Mouse (Mus musculus) activated CD4-positive, CD25-positive, alpha-beta regulatory T cell, adult 9 weeks (primary cell): ENCODE measurements around the gene Colgalt1. TPM values are rescaled to one million over a fixed set of nuclear protein-coding genes. Genes with fewer than 3 reads are reported as not detected.

ENCODE experiments used
- polyA plus RNA-seq: library from polyadenylated mRNA; unstranded; fragments of 100-300 nt; shearing (Covaris generic); gene quantifications from one replicate; pipeline ENCODE4 v1.2.1, GENCODE M21; 2017

Gene Colgalt1
- polyA plus RNA-seq, result 3.7 TPM

DNA sequence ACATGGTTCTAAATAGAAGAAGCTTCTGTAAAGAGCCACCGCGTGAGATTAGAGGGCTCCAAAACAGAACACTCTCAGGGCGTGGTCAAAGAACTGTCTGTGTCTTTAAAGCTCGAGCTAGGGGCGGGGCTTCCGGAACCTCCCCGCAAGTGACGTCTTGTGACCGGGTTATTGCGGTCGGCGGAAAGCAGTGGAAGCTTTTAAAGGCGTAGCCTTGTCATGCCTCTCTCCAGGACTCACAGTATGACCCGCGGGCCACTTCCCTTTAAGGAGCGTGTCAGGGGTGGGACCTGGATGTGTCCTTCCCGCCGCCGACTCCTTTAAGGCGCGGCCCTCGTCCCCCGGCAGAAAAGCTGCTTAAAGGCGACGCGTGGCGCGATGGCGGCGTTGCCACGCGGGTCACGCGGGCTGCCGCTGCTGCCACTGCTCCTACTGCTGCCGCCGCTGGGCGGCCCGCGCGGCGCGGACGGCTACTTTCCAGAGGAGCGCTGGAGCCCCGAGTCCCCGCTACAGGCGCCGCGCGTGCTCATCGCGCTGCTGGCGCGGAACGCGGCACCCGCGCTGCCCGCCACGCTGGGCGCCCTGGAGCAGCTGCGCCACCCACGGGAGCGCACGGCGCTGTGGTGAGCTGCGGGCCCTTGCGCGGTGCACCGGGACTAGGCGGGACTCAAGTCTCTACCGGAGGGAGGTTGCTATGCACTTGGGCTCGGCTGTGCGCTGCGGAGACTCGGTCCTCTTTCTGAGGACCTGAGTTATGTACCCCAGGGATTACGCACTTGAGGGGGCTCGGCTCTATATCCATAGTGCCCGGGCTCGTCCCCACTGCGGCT is at the start of gene Colgalt1:
TSS of gene Colgalt1 (plus strand) at position 177 of the 830 bp plus-strand sequence.

DNA sequence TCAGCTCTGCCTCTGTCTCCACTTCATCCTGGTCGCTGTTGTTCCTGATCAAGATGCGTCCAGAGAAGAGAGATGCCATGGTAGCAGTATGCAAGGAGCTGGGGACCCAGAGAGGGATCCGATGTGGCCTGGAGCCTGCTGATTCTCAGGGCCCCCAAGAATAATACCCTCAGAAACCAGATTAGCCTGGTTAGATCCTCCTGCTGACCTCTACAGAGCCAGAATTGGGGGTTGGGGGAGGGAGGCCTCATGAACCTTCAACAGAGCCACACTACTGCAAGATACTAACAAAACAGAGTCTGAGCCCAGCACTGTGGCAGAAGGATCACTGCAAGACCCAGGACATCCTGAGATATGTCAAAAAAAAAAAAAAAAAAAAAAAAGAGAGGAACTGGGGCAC is 44.3 kb upstream of the Colgalt1 start, which contains the start of gene Nxnl1:
TSS of gene Nxnl1 (minus strand) at position 101 of the 400 bp plus-strand sequence.

DNA sequence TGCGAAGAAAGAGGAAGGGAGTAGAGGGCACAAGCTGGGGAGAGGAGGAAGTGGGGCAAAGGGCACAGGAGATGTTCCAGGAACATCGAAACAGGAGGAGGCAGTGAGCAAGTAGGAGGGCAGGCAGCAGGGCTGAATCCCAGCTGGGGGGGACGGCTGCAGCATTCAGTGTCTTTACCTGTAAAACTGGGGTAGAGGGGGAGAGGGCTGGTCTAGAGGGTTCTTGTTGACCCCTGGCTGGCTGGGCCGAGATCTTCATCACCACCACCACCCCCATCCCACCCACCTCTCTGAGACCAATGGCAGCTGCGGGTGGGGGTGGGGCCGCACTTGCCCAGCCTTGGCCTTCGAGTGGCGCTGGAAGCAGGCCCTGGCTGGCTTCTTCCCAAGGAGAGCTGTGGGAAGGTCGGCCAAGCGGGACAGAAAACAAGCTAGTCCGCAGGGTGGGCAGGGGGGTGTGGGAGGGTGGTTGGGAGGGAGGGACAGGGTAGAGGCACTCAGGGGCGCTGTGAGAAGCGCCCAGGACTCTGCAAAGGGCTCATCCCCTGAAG is 42.3 kb upstream of the Colgalt1 start, which contains the start of gene Slc27a1:
TSS of gene Slc27a1 (plus strand) at position 496 of the 551 bp plus-strand sequence.

GRCm38 (mm10) chr8:71591471-71592373 is 19.1 kb upstream of the Colgalt1 start, which contains the start of gene Pgls:
Gene Pgls, plus strand, starts transcription at chr8:71592176.

DNA sequence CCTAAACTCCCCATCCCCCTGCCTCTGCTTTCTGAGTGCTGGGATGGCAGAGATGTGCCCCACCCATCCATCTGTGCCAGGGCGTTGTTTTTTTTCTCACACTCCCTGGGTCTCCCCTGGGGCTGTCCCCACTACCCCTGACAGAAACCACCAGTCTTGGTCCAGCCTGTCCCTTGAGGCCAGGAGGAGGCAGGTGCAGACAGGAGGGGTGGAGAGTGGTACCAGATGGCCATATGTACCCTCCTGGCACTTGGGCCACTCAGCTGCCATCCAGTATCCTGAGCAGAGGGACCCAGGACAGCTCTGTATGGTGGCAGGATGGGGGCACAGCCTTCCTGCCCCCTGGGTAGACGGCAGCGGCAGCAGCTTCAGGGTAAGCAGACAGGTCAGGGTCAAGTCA is 13.3 kb upstream of the Colgalt1 start, which contains the start of gene Fam129c:
TSS of gene Fam129c (plus strand) at position 198 of the 400 bp plus-strand sequence.

GRCm38 (mm10) chr8:71671549-71671965 is 60.8 kb downstream of the Colgalt1 start, which contains the start of gene Unc13a:
Gene Unc13a, minus strand, starts transcription at chr8:71671757.

Other genes starting within 250 kb of the Colgalt1 start
- gene Use1, start 244.2 kb upstream of the Colgalt1 start, polyA plus RNA-seq, result 167 TPM
- gene Ocel1, start 239.7 kb upstream of the Colgalt1 start, polyA plus RNA-seq, result 5.9 TPM
- 0.31 TPM for gene Nr2f6, start 229.0 kb upstream of the Colgalt1 start, polyA plus RNA-seq
- gene Ushbp1, start 215.2 kb upstream of the Colgalt1 start, polyA plus RNA-seq, result 0.06 TPM
- gene Babam1, start 214.1 kb upstream of the Colgalt1 start, polyA plus RNA-seq, result 124 TPM
- gene Ankle1, start 205.0 kb upstream of the Colgalt1 start, polyA plus RNA-seq, result 2.1 TPM
- 96.5 TPM for gene Abhd8, start 147.3 kb upstream of the Colgalt1 start, polyA plus RNA-seq
- 99.9 TPM for gene Mrpl34, start 146.0 kb upstream of the Colgalt1 start, polyA plus RNA-seq
- 70.3 TPM for gene Dda1, start 141.8 kb upstream of the Colgalt1 start, polyA plus RNA-seq
- gene Ano8, start 125.0 kb upstream of the Colgalt1 start, polyA plus RNA-seq, result 0.12 TPM
- 6.3 TPM for gene Gtpbp3, start 122.9 kb upstream of the Colgalt1 start, polyA plus RNA-seq
- gene Plvap, start 99.2 kb upstream of the Colgalt1 start, polyA plus RNA-seq, result 0.23 TPM
- gene Ccdc194, start 85.3 kb upstream of the Colgalt1 start, polyA plus RNA-seq, result not detected
- gene Bst2, start 73.5 kb upstream of the Colgalt1 start, polyA plus RNA-seq, result 203 TPM
- 102 TPM for gene Mvb12a, start 68.1 kb upstream of the Colgalt1 start, polyA plus RNA-seq
- gene Tmem221, start 52.1 kb upstream of the Colgalt1 start, polyA plus RNA-seq, result 0.39 TPM
- 0.16 TPM for gene Nxnl1, start 44.4 kb upstream of the Colgalt1 start, polyA plus RNA-seq
- gene Slc27a1, start 42.1 kb upstream of the Colgalt1 start, polyA plus RNA-seq, result 11.9 TPM
- gene Pgls, start 18.8 kb upstream of the Colgalt1 start, polyA plus RNA-seq, result 26.4 TPM
- gene Fam129c, start 13.3 kb upstream of the Colgalt1 start, polyA plus RNA-seq, result 7.1 TPM
- gene Unc13a, start 60.8 kb downstream of the Colgalt1 start, polyA plus RNA-seq, result 0.46 TPM
- gene Jak3, start 65.3 kb downstream of the Colgalt1 start, polyA plus RNA-seq, result 171 TPM
- 24.7 TPM for gene Insl3, start 78.2 kb downstream of the Colgalt1 start, polyA plus RNA-seq
- gene B3gnt3, start 90.8 kb downstream of the Colgalt1 start, polyA plus RNA-seq, result 5.7 TPM
- 291 TPM for gene Fcho1, start 114.7 kb downstream of the Colgalt1 start, polyA plus RNA-seq